Mouse (Mus musculus) CD4-positive naive resting alpha-beta T cell, adult 76 days (primary cell): Measurements from ENCODE around the gene Topors. TPM values are rescaled to one million over a fixed set of nuclear protein-coding genes. Genes with fewer than 3 reads are reported as not detected.

Experiments used
- total RNA-seq: library from RNA; stranded (reverse); gene quantifications from one replicate; pipeline ENCODE4 v1.2.4, GENCODE M21; 2023

Topors gene
- 38.9 TPM for total RNA-seq

GRCm38 (mm10) chr4:40269430-40270032 lies at the start of gene Topors, which contains the start of gene Smim27:
Gene Topors, minus strand, starts transcription at chr4:40269850.
Gene Smim27, plus strand, starts transcription at chr4:40269579.

DNA sequence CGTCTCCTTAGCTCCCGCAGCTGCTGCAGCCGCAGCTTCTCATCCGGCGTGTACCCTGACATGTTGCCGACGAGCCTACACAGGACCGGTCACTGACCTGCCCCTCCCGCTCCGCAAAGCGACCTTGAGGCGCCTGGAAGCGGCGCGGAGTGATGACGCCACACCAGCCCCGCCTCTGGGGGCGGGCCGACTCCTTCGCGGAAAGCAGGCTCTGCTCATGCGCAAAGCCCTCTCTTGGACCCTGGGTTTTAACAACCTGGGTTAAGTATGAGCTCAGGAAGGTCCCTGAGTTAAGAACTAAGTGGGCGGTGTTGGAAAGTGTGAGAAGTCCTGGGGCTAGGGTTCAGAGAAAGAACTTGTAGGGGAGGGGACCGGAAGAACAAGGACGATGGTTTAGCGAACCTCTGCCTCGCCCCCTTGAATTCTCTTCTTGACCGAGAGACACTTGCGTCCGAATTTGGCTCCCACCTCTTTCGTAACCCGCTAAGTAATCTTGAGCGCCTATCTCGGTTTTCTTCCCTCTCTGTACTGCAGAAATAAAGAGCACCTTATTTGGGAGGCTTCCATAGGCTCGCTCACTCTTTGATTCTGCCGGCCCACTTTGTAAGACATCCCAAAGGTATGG lies 9.7 kb upstream of the Topors start, which contains the start of gene Ndufb6:
Gene Ndufb6 (minus strand): TSS at position 146 of the 625 bp plus-strand sequence.

DNA sequence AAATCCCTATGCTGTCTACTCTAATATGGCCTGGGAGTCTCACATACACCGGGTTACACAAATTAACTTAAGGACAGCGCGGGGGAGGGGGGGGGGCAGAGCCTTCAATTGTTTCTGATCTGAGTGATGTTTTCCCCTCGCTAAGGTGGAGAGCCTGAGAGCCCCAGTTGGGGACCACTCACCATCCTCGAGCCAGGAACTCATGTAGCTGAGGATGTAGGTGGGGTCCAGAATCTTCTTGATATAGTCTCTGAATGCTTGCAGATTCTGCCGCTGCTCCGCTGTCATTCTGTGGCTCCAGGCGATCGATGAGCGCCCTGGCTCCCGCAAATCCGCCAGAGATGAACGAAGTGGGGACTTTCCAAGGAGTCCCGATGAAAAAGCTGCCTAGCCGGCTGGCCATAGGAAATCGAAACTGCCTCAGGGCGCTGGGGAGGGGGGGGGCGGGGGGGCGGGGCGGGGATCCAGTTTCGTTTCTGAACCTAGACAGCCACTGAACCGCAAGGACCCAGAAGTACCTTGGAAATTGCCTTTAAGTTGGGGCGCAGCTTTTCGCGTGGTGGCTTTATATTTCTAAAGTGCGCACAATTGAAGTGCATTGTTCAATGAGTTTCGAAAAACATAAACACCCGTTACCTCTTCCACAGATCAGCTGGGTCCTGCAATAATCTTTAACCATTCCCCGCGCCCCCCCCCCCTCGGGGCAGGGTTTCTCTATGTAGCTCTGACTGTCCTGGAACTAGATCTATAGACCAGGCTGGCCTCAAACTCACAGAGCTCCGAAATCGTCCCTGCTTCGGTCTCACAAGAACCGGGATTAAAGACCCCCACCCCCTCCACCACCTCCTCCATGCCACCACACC lies 30.0 kb downstream of the Topors start, which contains the start of gene Ddx58:
Gene Ddx58 (minus strand): TSS at position 420 of the 863 bp plus-strand sequence.

Other genes with a start within 250 kb of the Topors start
- 20.9 TPM for gene Aco1, start 126.8 kb downstream of the Topors start, total RNA-seq
- 88.8 TPM for gene Ddx58, start 30.0 kb downstream of the Topors start, total RNA-seq
- gene Smim27, start 271 bp downstream of the Topors start, total RNA-seq = 33.5 TPM
- 34.1 TPM for gene Ndufb6, start 9.6 kb upstream of the Topors start, total RNA-seq
- not detected for gene Tmem215, start 202.3 kb upstream of the Topors start, total RNA-seq